Mouse (Mus musculus): ENCODE data around the gene Tie1. TPM values are rescaled to one million over a fixed set of nuclear protein-coding genes. Genes with fewer than 3 reads are reported as not detected.

Tie1 gene
- 22.7 TPM for polyA plus RNA-seq (2014; fragmentation: Illumina TruSeq; extraction: RNeasy Lipid Tissue Mini Kit (QIAGEN cat#74804); ENCODE audit: low read depth, low replicate concordance)

GRCm38 (mm10) chr4:118489717-118490132, at the start of gene Tie1:
Gene Tie1, minus strand, starts transcription at chr4:118490061.

GRCm38 (mm10) chr4:118526408-118527334, 36.8 kb upstream of the Tie1 start, which contains the start of gene 2610528J11Rik:
Gene 2610528J11Rik, plus strand, starts transcription at chr4:118526999.

GRCm38 (mm10) chr4:118457345-118457975, 32.4 kb downstream of the Tie1 start, which contains the start of gene Mpl:
Gene Mpl, minus strand, starts transcription at chr4:118457513.

GRCm38 (mm10) chr4:118436820-118437603, 52.8 kb downstream of the Tie1 start, which contains the start of gene Cdc20:
Gene Cdc20, minus strand, starts transcription at chr4:118437352.

GRCm38 (mm10) chr4:118427768-118428451, 62.0 kb downstream of the Tie1 start, which contains the start of gene Elovl1:
Gene Elovl1, plus strand, starts transcription at chr4:118428093.

Other genes with a start within 250 kb of the Tie1 start
- gene Ptprf, start 198.7 kb downstream of the Tie1 start, polyA plus RNA-seq (2014; fragmentation: Illumina TruSeq; extraction: RNeasy Lipid Tissue Mini Kit (QIAGEN cat#74804); ENCODE audit: low read depth, low replicate concordance) = 74.7 TPM
- gene Szt2, start 80.8 kb downstream of the Tie1 start, polyA plus RNA-seq (2014; fragmentation: Illumina TruSeq; extraction: RNeasy Lipid Tissue Mini Kit (QIAGEN cat#74804); ENCODE audit: low read depth, low replicate concordance) = 17.6 TPM
- gene Med8, start 80.7 kb downstream of the Tie1 start, polyA plus RNA-seq (2014; fragmentation: Illumina TruSeq; extraction: RNeasy Lipid Tissue Mini Kit (QIAGEN cat#74804); ENCODE audit: low read depth, low replicate concordance) = 52.9 TPM
- 60.1 TPM for gene Elovl1, start 62.0 kb downstream of the Tie1 start, polyA plus RNA-seq (2014; fragmentation: Illumina TruSeq; extraction: RNeasy Lipid Tissue Mini Kit (QIAGEN cat#74804); ENCODE audit: low read depth, low replicate concordance)
- gene Cdc20, start 52.7 kb downstream of the Tie1 start, polyA plus RNA-seq (2014; fragmentation: Illumina TruSeq; extraction: RNeasy Lipid Tissue Mini Kit (QIAGEN cat#74804); ENCODE audit: low read depth, low replicate concordance) = 6.7 TPM
- gene Mpl, start 32.5 kb downstream of the Tie1 start, polyA plus RNA-seq (2014; fragmentation: Illumina TruSeq; extraction: RNeasy Lipid Tissue Mini Kit (QIAGEN cat#74804); ENCODE audit: low read depth, low replicate concordance) = not detected
- gene 2610528J11Rik, start 36.9 kb upstream of the Tie1 start, polyA plus RNA-seq (2014; fragmentation: Illumina TruSeq; extraction: RNeasy Lipid Tissue Mini Kit (QIAGEN cat#74804); ENCODE audit: low read depth, low replicate concordance) = 24.2 TPM
- gene Tmem125, start 54.0 kb upstream of the Tie1 start, polyA plus RNA-seq (2014; fragmentation: Illumina TruSeq; extraction: RNeasy Lipid Tissue Mini Kit (QIAGEN cat#74804); ENCODE audit: low read depth, low replicate concordance) = 12.2 TPM
- gene Cfap57, start 130.7 kb upstream of the Tie1 start, polyA plus RNA-seq (2014; fragmentation: Illumina TruSeq; extraction: RNeasy Lipid Tissue Mini Kit (QIAGEN cat#74804); ENCODE audit: low read depth, low replicate concordance) = 3.2 TPM
- 50.1 TPM for gene Ebna1bp2, start 130.7 kb upstream of the Tie1 start, polyA plus RNA-seq (2014; fragmentation: Illumina TruSeq; extraction: RNeasy Lipid Tissue Mini Kit (QIAGEN cat#74804); ENCODE audit: low read depth, low replicate concordance)
- not detected for gene Olfr62, start 168.9 kb upstream of the Tie1 start, polyA plus RNA-seq (2014; fragmentation: Illumina TruSeq; extraction: RNeasy Lipid Tissue Mini Kit (QIAGEN cat#74804); ENCODE audit: low read depth, low replicate concordance)
- not detected for gene Olfr1342, start 202.7 kb upstream of the Tie1 start, polyA plus RNA-seq (2014; fragmentation: Illumina TruSeq; extraction: RNeasy Lipid Tissue Mini Kit (QIAGEN cat#74804); ENCODE audit: low read depth, low replicate concordance)
- 0.16 TPM for gene Olfr1341, start 213.5 kb upstream of the Tie1 start, polyA plus RNA-seq (2014; fragmentation: Illumina TruSeq; extraction: RNeasy Lipid Tissue Mini Kit (QIAGEN cat#74804); ENCODE audit: low read depth, low replicate concordance)
- not detected for gene Olfr1340, start 230.1 kb upstream of the Tie1 start, polyA plus RNA-seq (2014; fragmentation: Illumina TruSeq; extraction: RNeasy Lipid Tissue Mini Kit (QIAGEN cat#74804); ENCODE audit: low read depth, low replicate concordance)
- gene Olfr1339, start 242.1 kb upstream of the Tie1 start, polyA plus RNA-seq (2014; fragmentation: Illumina TruSeq; extraction: RNeasy Lipid Tissue Mini Kit (QIAGEN cat#74804); ENCODE audit: low read depth, low replicate concordance) = not detected

Data from adipose tissue, adult 10 weeks (tissue).